Mouse (Mus musculus) limb, embryonic 11.5 days (tissue): ENCODE data around the gene Mrpl37. TPM values are rescaled to one million over a fixed set of nuclear protein-coding genes. Genes with fewer than 3 reads are reported as not detected.

Experiments used
- polyA plus RNA-seq: library from polyadenylated mRNA; unstranded; fragments of >200 nt; fragmentation: Nextera tagmentation; extraction: Ambion mirVana; gene quantifications from 2 replicates; pipeline ENCODE4 v1.2.1, GENCODE M21; 2014

The Mrpl37 gene
- polyA plus RNA-seq, 1 experiment from 2014 or later = 131 TPM

Other genes starting within 250 kb of the Mrpl37 start
- gene Ssbp3, start 156.2 kb downstream of the Mrpl37 start, polyA plus RNA-seq = 179 and 186 TPM in 2 replicates
- gene Cyb5rl, start 120 bp upstream of the Mrpl37 start, polyA plus RNA-seq = 7.2 and 7.3 TPM in 2 replicates
- gene Cdcp2, start 30.0 kb upstream of the Mrpl37 start, polyA plus RNA-seq = not detected in 2 replicates
- gene Tmem59, start 111.5 kb upstream of the Mrpl37 start, polyA plus RNA-seq = 295 TPM in 2 replicates
- gene Tceanc2, start 112.2 kb upstream of the Mrpl37 start, polyA plus RNA-seq = 19.1 and 20.3 TPM in 2 replicates
- not detected in 2 replicates for gene Ldlrad1, start 142.3 kb upstream of the Mrpl37 start, polyA plus RNA-seq
- gene Lrrc42, start 186.7 kb upstream of the Mrpl37 start, polyA plus RNA-seq = 102 and 103 TPM in 2 replicates
- gene Hspb11, start 186.7 kb upstream of the Mrpl37 start, polyA plus RNA-seq = 29.8 and 34.0 TPM in 2 replicates
- not detected in 2 replicates for gene Dio1, start 240.3 kb upstream of the Mrpl37 start, polyA plus RNA-seq
- 41.5 and 44.6 TPM in 2 replicates for gene Yipf1, start 247.5 kb upstream of the Mrpl37 start, polyA plus RNA-seq